In the genomic region with DNA sequence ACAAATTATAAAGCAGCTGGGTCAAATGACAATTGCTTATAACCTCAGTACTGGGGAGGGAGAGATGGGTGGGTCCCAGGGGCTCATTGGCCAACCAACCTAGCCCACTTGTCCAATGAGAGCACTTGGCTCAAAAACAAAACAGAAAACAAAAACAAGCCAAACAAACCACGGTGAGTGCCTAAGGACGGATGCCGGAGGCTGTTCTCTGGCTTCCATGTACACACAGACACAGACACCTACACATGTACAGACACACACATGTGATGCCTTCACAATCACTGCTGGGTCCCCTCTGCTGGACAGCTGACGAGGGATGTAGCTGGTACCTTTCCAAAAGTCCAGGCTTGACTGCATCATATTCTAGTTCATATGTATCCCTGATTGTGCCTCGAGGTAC, we compare ENCODE assay signal across 14 mouse cellular contexts.
"Had no signal": no experiment of that assay in that cellular context is flagged by ENCODE, and none has a peak within 500 bp of the region (broad histone marks: within the 10 kb centered on the region; RNA-seq: fewer than 3 reads in every experiment).

No protein-coding gene starts in this region.

- H3K4me3 ChIP-seq: limb, embryonic 12.5 days; midbrain, embryonic 12.5 days; neural tube, embryonic 13.5 days had no signal

- H3K9ac ChIP-seq: limb, embryonic 12.5 days; liver, embryonic 14.5 days; midbrain, embryonic 12.5 days; neural tube, embryonic 13.5 days had no signal

- H3K4me2 ChIP-seq: limb, embryonic 12.5 days; midbrain, embryonic 12.5 days; neural tube, embryonic 13.5 days had no signal

- DNase-seq: layer of hippocampus, postnatal 36 days; liver; lung, adult 2 months; retina, postnatal 1 day; right cerebral cortex, postnatal 4 days; spleen, adult 18-20 months; thymus, adult 18-20 months; thymus, postnatal 25 days had no signal

- H3K27me3 ChIP-seq: limb, embryonic 12.5 days; midbrain, embryonic 12.5 days; neural tube, embryonic 13.5 days had no signal

- H3K9me3 ChIP-seq: limb, embryonic 12.5 days; midbrain, embryonic 12.5 days; neural tube, embryonic 13.5 days had no signal

- H3K27ac ChIP-seq: kidney, postnatal 0 days; liver, embryonic 14.5 days; midbrain, embryonic 12.5 days; neural tube, embryonic 13.5 days had no signal

- H3K36me3 ChIP-seq: limb, embryonic 12.5 days; midbrain, embryonic 12.5 days; neural tube, embryonic 13.5 days had no signal

- ATAC-seq: midbrain, embryonic 16.5 days had no signal
